In genomic region chr10:86161783-86162271, GRCm38 (mm10) we compare ENCODE assay signal across 10 mouse cellular contexts.
DNase-seq lines count a peak whose midpoint lies in the region.
"Had no signal": no experiment of that assay in that cellular context is flagged by ENCODE, and none has a peak within 500 bp of the region (broad histone marks: within the 10 kb centered on the region; RNA-seq: fewer than 3 reads in every experiment).

No protein-coding gene starts in this region.

- peak; percentile 73 to 86 for DNase-seq in adrenal gland, adult (ENCODE audit: inconsistent age in 2 of 2, low spot score in 1 of 2)
- DNase-seq in adrenal gland, postnatal 4 days (ENCODE audit: low spot score in 2 of 2) = no peak
- peak; percentile 16 for DNase-seq in urinary bladder, postnatal 25 days (ENCODE audit: low spot score)
- DNase-seq in urinary bladder, adult 2 months (ENCODE audit: low spot score) = no peak
- peak; percentile 49 to 68 for DNase-seq in kidney, postnatal 36 days
- DNase-seq in thymus, adult 18-20 months = no peak
- no peak for DNase-seq in thymus, postnatal 36 days
- DNase-seq in frontal cortex, adult 2 months (ENCODE audit: extremely low spot score in 1 of 2, low spot score in 1 of 2) = no peak
- DNase-seq: cerebellum, adult 2 months; thymus, adult 2 months had no signal

Comparison
In these comparisons a context has a peak if more than half of its experiments do, and no peak if none do; other contexts are left out.
1. DNase-seq: peak in adrenal gland, adult (2 of 2), urinary bladder, postnatal 25 days (single experiment) and kidney, postnatal 36 days (2 of 2); none in adrenal gland, postnatal 4 days (0 of 2), urinary bladder, adult 2 months (single experiment), thymus, adult 18-20 months (0 of 2), thymus, postnatal 36 days (0 of 2) and frontal cortex, adult 2 months (0 of 2).